26 mouse cellular contexts compared by ENCODE assay signal in the genomic region with DNA sequence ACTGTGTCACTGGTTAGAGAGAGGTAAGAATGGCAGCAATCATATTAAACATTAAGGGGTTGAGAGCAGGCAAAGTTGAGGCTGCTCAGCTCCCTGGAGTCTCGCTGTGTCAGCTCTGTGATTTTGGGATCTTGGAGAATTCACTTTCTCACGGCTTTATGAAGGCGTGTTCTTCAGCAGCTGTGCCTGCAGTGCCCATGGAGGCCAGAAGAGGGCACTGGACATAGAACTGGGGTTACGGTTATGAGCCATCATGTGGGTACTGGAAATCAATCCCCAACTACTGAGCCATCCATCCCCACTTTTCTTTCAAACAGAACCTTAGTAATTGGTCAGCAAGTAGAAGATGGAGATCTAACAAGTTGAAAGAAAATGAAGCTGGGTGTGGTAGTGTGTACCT.
DNase-seq lines count a peak whose midpoint lies in the region; ATAC-seq and TF ChIP-seq lines count a peak whose summit lies in the region.
"Had no signal": no experiment of that assay in that cellular context is flagged by ENCODE, and none has a peak within 500 bp of the region (broad histone marks: within the 10 kb centered on the region; RNA-seq: fewer than 3 reads in every experiment).

No protein-coding gene starts in this region.

- no peak overlapping the region for H3K4me3 ChIP-seq in kidney, postnatal 0 days (replicated peaks; ENCODE audit: low read depth, low read length)
- no peak overlapping the region for H3K4me3 ChIP-seq in lung, postnatal 0 days (ENCODE audit: low read depth, low read length)
- H3K4me3 ChIP-seq: embryonic facial prominence, embryonic 10.5 days; embryonic facial prominence, embryonic 15.5 days; forebrain, embryonic 12.5 days; hindbrain, embryonic 12.5 days; megakaryocyte, embryonic 14.5 days; midbrain, embryonic 12.5 days had no signal

- WGBS in kidney, postnatal 0 days = 86% methylated on average over 4 of the region's 4 CpGs
- 87% methylated on average over 4 of the region's 4 CpGs for WGBS in lung, postnatal 0 days

- H3K9me3 ChIP-seq in kidney, postnatal 0 days (replicated peaks; ENCODE audit: low read length) = no peaks in the 10 kb centered on the region
- no peaks in the 10 kb centered on the region for H3K9me3 ChIP-seq in lung, postnatal 0 days (ENCODE audit: low read length)
- H3K9me3 ChIP-seq: hindbrain, embryonic 12.5 days; midbrain, embryonic 12.5 days had no signal

- H3K27me3 ChIP-seq in kidney, postnatal 0 days (ENCODE audit: insufficient read depth, low read length) = no peaks in the 10 kb centered on the region
- no peaks in the 10 kb centered on the region for H3K27me3 ChIP-seq in lung, postnatal 0 days (replicated peaks; ENCODE audit: insufficient read depth, low read length)
- H3K27me3 ChIP-seq: megakaryocyte, embryonic 14.5 days had no signal

- no peak overlapping the region for H3K9ac ChIP-seq in kidney, postnatal 0 days (ENCODE audit: low read depth, low read length)
- no peak overlapping the region for H3K9ac ChIP-seq in lung, postnatal 0 days (replicated peaks; ENCODE audit: low read depth)
- H3K9ac ChIP-seq: embryonic facial prominence, embryonic 15.5 days; forebrain, embryonic 12.5 days; hindbrain, embryonic 12.5 days; midbrain, embryonic 12.5 days had no signal

- TF ChIP-seq EP300 in lung, postnatal 0 days (IDR thresholded peaks at IDR 0.05) = no peak

- no peak for DNase-seq in kidney, postnatal 0 days (ENCODE audit: low spot score)
- no peak for DNase-seq in kidney, adult 9 months
- DNase-seq in lung, postnatal 0 days (ENCODE audit: low spot score) = no peak
- DNase-seq in lung, adult 18-20 months = no peak
- peak; percentile 24 for DNase-seq in ES-CJ7 (ENCODE audit: low read depth, low spot score)
- DNase-seq in R1 (ENCODE audit: low read depth, low spot score) = peak; percentile 65
- DNase-seq in gastrocnemius, postnatal 4 days (ENCODE audit: low spot score in 2 of 2) = no peak
- DNase-seq: adrenal gland, postnatal 10 days; B cell, adult 2 months; cerebellum, adult 8-10 months; cerebellum, postnatal 25 days; gastrocnemius, postnatal 25 days; heart, postnatal 36 days; kidney, adult 18-20 months; layer of hippocampus, postnatal 36 days; left cerebral cortex, postnatal 4 days; lung, adult 2 months; thymus, postnatal 14 days had no signal

- no peak for ATAC-seq in kidney, postnatal 0 days (replicated peaks; ENCODE audit: low FRiP score, low read depth)
- no peak for ATAC-seq in lung, postnatal 0 days
- ATAC-seq in megakaryocyte, adult 5-6 weeks (ENCODE audit: poor library complexity, severe bottlenecking) = no peak

- no peak overlapping the region for H3K27ac ChIP-seq in kidney, postnatal 0 days
- no peak overlapping the region for H3K27ac ChIP-seq in lung, postnatal 0 days (ENCODE audit: low read length)
- H3K27ac ChIP-seq: embryonic facial prominence, embryonic 10.5 days; embryonic facial prominence, embryonic 15.5 days; forebrain, embryonic 12.5 days; hindbrain, embryonic 12.5 days; midbrain, embryonic 12.5 days had no signal

- TF ChIP-seq CTCF in kidney, postnatal 0 days (IDR thresholded peaks at IDR 0.05; ENCODE audit: low read depth) = 0 out of 2 replicates have a peak, but pooled peaks have one; percentile 17
- TF ChIP-seq CTCF in lung, postnatal 0 days (IDR thresholded peaks at IDR 0.05) = peak; percentile 21; the same call in 1 of the 2 replicates

- H3K36me3 ChIP-seq in kidney, postnatal 0 days (ENCODE audit: insufficient read depth, low read length) = no peaks in the 10 kb centered on the region
- H3K36me3 ChIP-seq in lung, postnatal 0 days (ENCODE audit: insufficient read depth, low read length) = no peaks in the 10 kb centered on the region
- H3K36me3 ChIP-seq: embryonic facial prominence, embryonic 10.5 days; embryonic facial prominence, embryonic 15.5 days; forebrain, embryonic 12.5 days; hindbrain, embryonic 12.5 days; midbrain, embryonic 12.5 days had no signal

- H3K4me1 ChIP-seq in kidney, postnatal 0 days (replicated peaks; ENCODE audit: insufficient read depth, low read length) = no peaks in the 10 kb centered on the region
- no peaks in the 10 kb centered on the region for H3K4me1 ChIP-seq in lung, postnatal 0 days (ENCODE audit: insufficient read depth, low read depth, low read length)
- H3K4me1 ChIP-seq: embryonic facial prominence, embryonic 15.5 days; megakaryocyte, embryonic 14.5 days had no signal

- no peak overlapping the region for H3K4me2 ChIP-seq in kidney, postnatal 0 days (ENCODE audit: low read length)
- no peak overlapping the region for H3K4me2 ChIP-seq in lung, postnatal 0 days (replicated peaks; ENCODE audit: low read depth, low read length)
- H3K4me2 ChIP-seq: embryonic facial prominence, embryonic 15.5 days; forebrain, embryonic 12.5 days; heart, embryonic 11.5 days; hindbrain, embryonic 12.5 days; midbrain, embryonic 12.5 days had no signal

Comparison
In these comparisons a context has a peak if more than half of its experiments do, and no peak if none do; other contexts are left out.
1. DNase-seq: peak in ES-CJ7 (single experiment) and R1 (single experiment); none in kidney, postnatal 0 days (single experiment), kidney, adult 9 months (single experiment), lung, postnatal 0 days (single experiment), lung, adult 18-20 months (0 of 2) and gastrocnemius, postnatal 4 days (0 of 2).